Mouse (Mus musculus): ENCODE measurements around the gene Nkain4.
A peak's percentile ranks its signal among the peaks of the same experiment; 100 is the strongest.

The Nkain4 gene

GRCm38 (mm10) chr2:180894029-180894623 is 60.4 kb downstream of the Nkain4 start:
- DNase-seq (ENCODE audit: low spot score in 2 of 2): peak; percentile 71 to 78

GRCm38 (mm10) chr2:180893537-180894028 is 60.9 kb downstream of the Nkain4 start:
- DNase-seq (ENCODE audit: low spot score in 2 of 2): peak; percentile 66 to 67

GRCm38 (mm10) chr2:180892841-180893521 is 61.5 kb downstream of the Nkain4 start:
- peak; percentile 97 for DNase-seq (ENCODE audit: low spot score in 2 of 2)

GRCm38 (mm10) chr2:180891835-180892323 is 62.6 kb downstream of the Nkain4 start:
- peak in 1 of 2 experiments; percentile 41 for DNase-seq (ENCODE audit: low spot score in 2 of 2)

- DNase-seq (ENCODE audit: low spot score in 2 of 2): peak; percentile 88 to 92
Observed at GRCm38 (mm10) chr2:180891075-180891834, 63.2 kb downstream of the Nkain4 start.

GRCm38 (mm10) chr2:180890422-180891074 is 64.0 kb downstream of the Nkain4 start:
- peak; percentile 52 to 70 for DNase-seq (ENCODE audit: low spot score in 2 of 2)

GRCm38 (mm10) chr2:180889921-180890280 is 64.6 kb downstream of the Nkain4 start:
- DNase-seq (ENCODE audit: low spot score in 2 of 2): no peak

- DNase-seq (ENCODE audit: low spot score in 2 of 2): peak in 1 of 2 experiments; percentile 20
Observed at GRCm38 (mm10) chr2:180889271-180889920, 65.1 kb downstream of the Nkain4 start.

GRCm38 (mm10) chr2:180885270-180885669 is 69.2 kb downstream of the Nkain4 start:
- DNase-seq (ENCODE audit: low spot score in 2 of 2): no peak
